Mouse (Mus musculus): Measurements from ENCODE around the gene Slc25a38. TPM values are rescaled to one million over a fixed set of nuclear protein-coding genes. Genes with fewer than 3 reads are reported as not detected.

Gene Slc25a38
- polyA plus RNA-seq (2015; fragmentation: Nextera tagmentation; extraction: Ambion mirVana): 25.2 and 30.2 TPM in 2 replicates

DNA sequence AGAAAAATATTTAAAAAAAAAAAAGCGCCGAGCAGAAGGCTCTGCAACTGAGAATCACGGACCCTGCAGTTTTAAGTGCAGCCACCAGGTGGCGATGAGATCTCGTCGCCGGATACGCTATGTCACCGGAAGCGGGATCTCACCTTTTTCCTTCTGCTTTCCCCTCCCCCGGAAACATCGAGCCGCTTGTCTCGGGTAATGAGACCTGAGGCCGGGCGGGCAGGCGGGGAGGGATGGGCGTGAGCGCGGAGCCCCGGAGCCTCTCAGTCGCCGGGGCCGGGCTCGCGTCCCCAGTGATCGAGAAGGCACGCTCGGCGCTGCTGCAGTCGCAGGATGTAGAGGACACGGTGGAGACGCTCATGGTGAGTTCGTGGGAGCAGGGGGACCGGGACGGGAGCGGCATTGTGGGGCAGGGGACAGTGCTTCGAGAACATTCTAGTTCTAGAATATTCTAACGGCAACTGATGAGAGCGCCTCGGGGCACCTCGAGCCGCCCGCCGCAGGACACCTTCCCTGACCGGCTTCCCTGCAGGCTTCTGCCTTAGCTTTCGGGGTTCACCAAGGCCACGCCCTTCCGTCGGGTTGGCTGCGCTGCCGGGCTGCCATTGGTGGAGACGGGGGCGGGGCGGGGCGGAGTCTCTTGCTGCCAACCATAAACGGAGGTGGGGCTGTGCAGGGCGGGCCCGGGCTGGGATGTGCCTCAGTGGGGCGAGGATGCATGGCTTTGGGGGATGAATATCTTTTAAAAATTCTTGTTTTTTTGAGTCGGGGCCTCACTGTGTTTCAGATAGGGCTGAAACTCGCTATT is at the start of gene Slc25a38:
Slc25a38 (plus strand) TSS at position 164 of the 808 bp plus-strand sequence.
- Histone ChIP-seq H3K4me3 (replicated peaks) (peak within 1 kb of the TSS; percentile 83), H3K4me1 (replicated peaks) (peaks cover 5% of the 10 kb centered on the region), H3K4me2 (replicated peaks) (peak within 1 kb of the TSS; percentile 73), H3K27ac (peak within 1 kb of the TSS; percentile 97), H3K9me3 (no peaks in the 10 kb centered on the region), H3K27me3 (replicated peaks) (no peaks in the 10 kb centered on the region), H3K9ac (peak within 1 kb of the TSS; percentile 76), H3K36me3 (no peaks in the 10 kb centered on the region)
- WGBS: under 1% methylated on average over 62 of the region's 62 CpGs
- peak; percentile 97 for ATAC-seq

DNA sequence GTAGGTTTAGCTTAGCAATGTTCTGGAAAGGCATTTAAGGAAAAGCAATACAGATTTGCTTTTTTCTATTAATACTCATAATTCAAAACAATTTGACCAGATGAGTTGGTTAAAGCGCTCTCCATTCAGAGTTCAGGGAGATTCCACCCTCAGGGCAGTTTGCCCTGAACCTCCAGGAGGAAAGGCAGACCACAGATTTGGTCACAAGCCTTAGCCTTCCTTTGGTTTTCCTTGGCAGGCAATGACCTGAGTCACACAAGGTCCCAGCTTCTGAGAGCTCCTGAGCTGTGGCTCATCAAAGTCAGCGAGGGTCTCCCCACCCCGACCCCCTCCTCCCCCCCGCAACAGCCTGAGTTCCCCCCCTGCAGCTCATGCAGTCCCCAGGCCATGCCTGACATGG is 45.9 kb upstream of the Slc25a38 start:
- H3K9ac ChIP-seq: no peak overlapping the region
- H3K4me1 ChIP-seq (replicated peaks): no peaks in the 10 kb centered on the region
- no peak overlapping the region for H3K4me3 ChIP-seq (replicated peaks)
- no peaks in the 10 kb centered on the region for H3K27me3 ChIP-seq (replicated peaks)
- WGBS: 75% methylated on average over 4 of the region's 4 CpGs
- H3K9me3 ChIP-seq: no peaks in the 10 kb centered on the region
- no peak overlapping the region for H3K4me2 ChIP-seq (replicated peaks)
- ATAC-seq: no peak
- H3K27ac ChIP-seq: no peak overlapping the region
- no peaks in the 10 kb centered on the region for H3K36me3 ChIP-seq

DNA sequence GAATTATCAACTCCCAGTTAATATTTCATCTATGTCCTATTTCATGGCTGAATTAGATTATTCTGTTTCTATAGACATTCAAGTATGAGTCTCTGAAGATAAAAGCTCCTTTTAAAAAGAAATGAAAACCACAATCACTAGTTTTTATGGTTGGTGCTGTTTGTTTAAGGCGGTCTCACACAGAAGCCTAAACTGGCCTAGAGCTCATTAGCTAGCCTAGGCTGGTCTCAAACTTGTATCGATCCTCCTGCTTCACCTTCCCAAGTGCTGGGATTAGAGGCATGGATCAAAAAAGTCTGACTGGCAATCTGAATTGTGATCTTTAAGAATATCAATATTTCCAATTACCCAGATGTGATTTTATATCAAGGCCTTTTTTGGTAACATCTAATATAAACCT is 42.6 kb upstream of the Slc25a38 start:
- no peak overlapping the region for H3K9ac ChIP-seq
- H3K4me3 ChIP-seq (replicated peaks): no peak overlapping the region
- 57% methylated on average over 2 of the region's 2 CpGs for WGBS
- no peaks in the 10 kb centered on the region; the same call in 1 of the 2 replicates for H3K4me1 ChIP-seq (replicated peaks)
- H3K9me3 ChIP-seq: no peaks in the 10 kb centered on the region
- H3K4me2 ChIP-seq (replicated peaks): no peak overlapping the region
- peak; percentile 71 for ATAC-seq
- no peak overlapping the region for H3K27ac ChIP-seq
- H3K27me3 ChIP-seq (replicated peaks): no peaks in the 10 kb centered on the region
- H3K36me3 ChIP-seq: no peaks in the 10 kb centered on the region

DNA sequence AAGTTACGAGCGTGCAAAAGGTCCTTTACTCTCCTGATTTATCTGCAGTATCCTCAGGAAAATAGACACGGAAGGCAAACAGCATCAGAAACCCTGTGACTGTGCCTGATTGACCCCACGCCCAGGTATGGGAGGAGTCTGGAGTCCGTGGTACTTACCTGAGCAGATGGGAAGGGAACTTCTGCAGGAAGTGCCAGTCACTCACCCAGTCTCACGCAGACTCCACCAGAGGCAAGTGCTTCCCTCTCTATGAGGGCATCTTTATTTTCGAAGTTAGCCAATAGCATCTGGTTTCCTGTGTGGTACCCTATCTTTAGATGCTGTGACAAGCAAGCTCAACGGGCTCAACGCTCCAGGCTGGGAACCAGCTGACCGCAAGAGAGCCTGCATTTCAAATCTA is 42.1 kb upstream of the Slc25a38 start:
- WGBS: 44% methylated on average over 10 of the region's 10 CpGs
- no peak overlapping the region for H3K27ac ChIP-seq
- peak; percentile 69 for ATAC-seq
- no peaks in the 10 kb centered on the region for H3K36me3 ChIP-seq
- H3K27me3 ChIP-seq (replicated peaks): no peaks in the 10 kb centered on the region
- H3K9ac ChIP-seq: no peak overlapping the region
- H3K4me1 ChIP-seq (replicated peaks): peaks cover 2% of the 10 kb centered on the region; the same call in 1 of the 2 replicates
- 0 out of 2 replicates have a peak overlapping the region, but pooled peaks have one; percentile 9 for H3K4me2 ChIP-seq (replicated peaks)
- no peak overlapping the region for H3K4me3 ChIP-seq (replicated peaks)
- H3K9me3 ChIP-seq: no peaks in the 10 kb centered on the region

DNA sequence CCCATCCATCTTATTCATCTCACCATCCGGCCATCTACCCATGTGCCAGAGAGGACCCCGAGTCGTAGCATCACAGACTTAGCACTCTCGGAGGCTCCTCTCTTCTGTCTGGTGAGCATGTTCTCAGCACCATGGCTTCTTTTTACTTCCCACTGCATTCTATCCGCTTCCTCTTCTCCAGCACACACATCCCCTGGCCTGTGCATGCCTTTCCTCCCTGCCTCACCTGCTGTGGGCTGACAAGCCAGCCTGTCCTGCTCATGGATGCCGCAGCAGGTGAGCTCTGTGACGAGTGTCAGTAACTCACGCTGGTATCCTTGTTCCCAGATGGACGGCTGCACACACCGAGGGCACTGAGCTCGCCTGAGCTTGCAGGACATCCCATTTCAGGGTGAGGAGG is 40.4 kb upstream of the Slc25a38 start, which contains the start of gene Cx3cr1:
Cx3cr1 (minus strand) TSS at position 101 of the 400 bp plus-strand sequence.
- no peak within 1 kb of the TSS for H3K9ac ChIP-seq
- H3K4me2 ChIP-seq (replicated peaks): 0 out of 2 replicates have a peak within 1 kb of the TSS, but pooled peaks have one; percentile 9
- H3K36me3 ChIP-seq: no peaks in the 10 kb centered on the region
- peaks cover 3% of the 10 kb centered on the region; the same call in 1 of the 2 replicates for H3K4me1 ChIP-seq (replicated peaks)
- H3K9me3 ChIP-seq: no peaks in the 10 kb centered on the region
- WGBS: 81% methylated on average over 11 of the region's 11 CpGs
- H3K27ac ChIP-seq: no peak within 1 kb of the TSS
- no peak for ATAC-seq
- H3K4me3 ChIP-seq (replicated peaks): no peak within 1 kb of the TSS
- no peaks in the 10 kb centered on the region for H3K27me3 ChIP-seq (replicated peaks)

DNA sequence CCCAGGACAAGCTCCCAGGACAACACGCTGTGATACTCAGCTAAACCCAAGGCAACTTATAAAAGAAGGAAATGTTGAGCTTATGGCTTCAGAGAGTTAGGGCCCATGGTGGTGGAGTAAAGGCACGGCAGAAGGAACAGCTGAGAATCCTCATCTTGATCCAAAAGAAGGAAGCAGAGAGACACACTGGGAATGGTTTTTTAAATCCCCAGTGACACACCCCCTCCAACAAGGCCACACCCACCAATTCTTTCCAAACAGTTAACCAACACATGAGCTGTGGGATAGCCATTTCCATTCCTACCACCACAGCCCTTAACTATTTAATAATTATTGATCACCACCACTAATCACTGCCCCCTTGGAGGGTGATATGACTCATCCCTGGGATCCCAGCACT is 38.9 kb upstream of the Slc25a38 start:
- Histone ChIP-seq H3K36me3 (no peaks in the 10 kb centered on the region), H3K4me2 (replicated peaks) (no peak overlapping the region), H3K9me3 (no peaks in the 10 kb centered on the region), H3K9ac (no peak overlapping the region), H3K27ac (no peak overlapping the region), H3K27me3 (replicated peaks) (no peaks in the 10 kb centered on the region), H3K4me1 (replicated peaks) (peaks cover 3% of the 10 kb centered on the region; the same call in 1 of the 2 replicates), H3K4me3 (replicated peaks) (no peak overlapping the region)
- WGBS: 66% methylated on average over 2 of the region's 2 CpGs
- ATAC-seq: no peak

DNA sequence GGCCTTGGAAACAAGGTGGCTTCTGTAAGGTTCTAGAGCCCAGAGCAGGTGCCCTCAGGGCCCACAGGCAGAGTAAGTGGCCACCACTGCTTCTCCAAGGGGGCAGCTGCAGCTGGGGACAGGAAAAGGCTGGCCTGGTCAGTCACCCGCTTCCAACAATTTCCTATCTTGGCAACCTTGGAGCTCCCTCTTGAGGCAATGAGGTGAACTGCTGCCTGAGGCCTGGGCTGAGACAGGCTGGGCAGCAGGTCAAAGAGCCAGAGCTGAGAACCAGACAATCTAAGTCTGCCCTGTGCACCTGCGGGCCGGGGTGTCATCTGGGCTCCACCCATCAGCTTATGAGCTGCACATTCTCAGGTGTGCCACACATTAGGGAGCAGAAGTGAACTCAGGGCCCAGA is 37.0 kb upstream of the Slc25a38 start:
- Histone ChIP-seq H3K9ac (no peak overlapping the region), H3K9me3 (no peaks in the 10 kb centered on the region), H3K27ac (no peak overlapping the region), H3K4me1 (replicated peaks) (peaks cover 3% of the 10 kb centered on the region; the same call in 1 of the 2 replicates), H3K36me3 (no peaks in the 10 kb centered on the region), H3K4me2 (replicated peaks) (no peak overlapping the region), H3K4me3 (replicated peaks) (no peak overlapping the region), H3K27me3 (replicated peaks) (no peaks in the 10 kb centered on the region)
- peak; percentile 78 for ATAC-seq
- WGBS: 12% methylated on average over 3 of the region's 3 CpGs

DNA sequence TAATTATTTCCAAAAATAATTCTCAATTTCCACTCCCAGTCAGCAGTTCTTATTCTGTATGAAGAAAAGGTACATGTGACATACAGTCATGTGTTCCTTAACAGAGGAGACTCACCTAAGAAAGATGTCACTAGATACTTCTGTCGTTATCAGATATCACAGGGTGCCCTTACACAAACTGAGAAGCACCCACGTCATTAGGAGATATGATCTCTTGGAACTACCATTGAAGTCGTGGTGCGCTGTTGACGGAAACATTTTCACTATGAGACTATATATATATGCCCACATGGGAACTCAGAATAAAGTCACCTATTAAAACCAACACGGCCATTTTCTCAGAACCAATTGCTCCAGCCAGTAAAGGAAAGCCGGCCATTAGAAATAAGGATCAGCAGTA is 35.7 kb upstream of the Slc25a38 start:
- no peak overlapping the region for H3K27ac ChIP-seq
- H3K36me3 ChIP-seq: no peaks in the 10 kb centered on the region
- no peaks in the 10 kb centered on the region for H3K27me3 ChIP-seq (replicated peaks)
- H3K9ac ChIP-seq: no peak overlapping the region
- ATAC-seq: no peak
- WGBS: 86% methylated on average over 7 of the region's 7 CpGs
- H3K4me2 ChIP-seq (replicated peaks): no peak overlapping the region
- no peaks in the 10 kb centered on the region for H3K9me3 ChIP-seq
- peaks cover 3% of the 10 kb centered on the region; the same call in 1 of the 2 replicates for H3K4me1 ChIP-seq (replicated peaks)
- H3K4me3 ChIP-seq (replicated peaks): no peak overlapping the region

DNA sequence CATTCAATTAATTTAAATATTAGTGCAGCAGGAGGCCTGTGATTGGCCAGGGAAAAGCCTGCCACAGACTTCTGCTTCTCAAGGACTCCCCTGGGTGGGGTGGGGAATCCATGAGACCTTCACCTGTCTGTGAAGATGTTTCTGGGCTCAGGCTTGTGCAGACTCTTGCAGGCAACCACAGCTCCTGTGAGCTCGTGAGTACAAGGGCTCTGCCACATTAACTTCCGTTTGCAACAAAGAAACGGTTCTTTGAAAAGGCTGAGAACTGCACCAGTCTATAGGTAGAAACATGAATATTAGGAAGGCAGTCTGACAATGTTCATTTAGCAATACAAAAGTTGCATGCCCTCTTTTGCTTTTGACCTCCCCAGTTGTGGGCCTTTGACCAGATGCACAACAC is 31.9 kb upstream of the Slc25a38 start:
- Histone ChIP-seq H3K27ac (no peak overlapping the region), H3K4me1 (replicated peaks) (no peaks in the 10 kb centered on the region), H3K9me3 (no peaks in the 10 kb centered on the region), H3K9ac (no peak overlapping the region), H3K4me2 (replicated peaks) (no peak overlapping the region), H3K4me3 (replicated peaks) (no peak overlapping the region), H3K27me3 (replicated peaks) (no peaks in the 10 kb centered on the region), H3K36me3 (no peaks in the 10 kb centered on the region)
- ATAC-seq: no peak
- WGBS: 86% methylated on average over 3 of the region's 3 CpGs

DNA sequence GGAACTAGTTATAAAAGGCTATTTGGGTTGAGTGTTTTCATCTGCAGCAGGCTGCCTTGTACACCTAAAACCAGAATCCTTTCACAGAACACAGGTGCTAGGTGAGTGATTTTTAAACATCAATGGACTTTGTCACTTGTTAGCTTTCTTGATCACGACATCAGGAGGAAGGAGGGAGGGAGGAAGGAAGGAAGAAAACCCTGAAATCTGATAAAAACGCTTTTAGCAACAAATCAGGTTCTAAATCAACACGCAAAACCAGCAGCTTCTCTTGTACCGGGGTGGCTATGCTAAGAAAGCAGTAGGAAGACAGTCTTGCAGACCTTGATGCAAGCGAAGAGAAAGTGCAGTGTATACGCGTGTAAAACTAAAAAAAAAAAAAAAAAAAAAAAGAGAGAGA is 30.3 kb upstream of the Slc25a38 start:
- H3K27me3 ChIP-seq (replicated peaks): no peaks in the 10 kb centered on the region
- no peak overlapping the region for H3K4me3 ChIP-seq (replicated peaks)
- no peak overlapping the region for H3K27ac ChIP-seq
- H3K4me2 ChIP-seq (replicated peaks): no peak overlapping the region
- no peak overlapping the region for H3K9ac ChIP-seq
- no peaks in the 10 kb centered on the region for H3K36me3 ChIP-seq
- H3K4me1 ChIP-seq (replicated peaks): no peaks in the 10 kb centered on the region
- no peaks in the 10 kb centered on the region for H3K9me3 ChIP-seq
- WGBS: 62% methylated on average over 7 of the region's 7 CpGs
- no peak for ATAC-seq

DNA sequence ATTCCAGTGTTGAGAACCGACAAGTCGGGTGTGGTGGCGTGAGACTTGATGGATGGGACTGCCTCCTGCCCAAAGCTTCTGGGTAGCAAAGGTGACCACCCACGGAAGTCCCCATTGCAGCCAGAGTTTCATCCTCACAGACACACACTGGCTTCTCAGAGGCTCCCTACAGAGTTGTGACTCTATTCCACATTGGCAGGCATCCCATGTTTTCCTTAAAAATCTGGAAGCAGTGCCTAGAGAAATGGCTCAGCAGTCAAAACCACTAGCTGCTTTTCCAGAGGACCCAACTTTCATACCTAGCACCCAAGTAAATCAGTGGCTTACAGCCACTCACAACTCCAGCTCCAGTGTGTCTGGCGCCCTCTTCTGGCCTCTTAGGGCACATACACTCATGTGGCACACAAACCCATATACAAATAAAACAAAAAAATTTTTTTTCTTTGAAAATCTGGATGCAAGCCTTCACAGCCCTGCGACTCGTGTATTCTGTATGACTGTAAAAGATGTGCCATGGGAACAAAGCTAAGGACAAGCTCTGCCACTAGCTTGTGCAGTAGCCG is 29.5 kb upstream of the Slc25a38 start:
- no peak overlapping the region for H3K4me2 ChIP-seq (replicated peaks)
- no peaks in the 10 kb centered on the region for H3K9me3 ChIP-seq
- WGBS: 80% methylated on average over 8 of the region's 8 CpGs
- no peak for ATAC-seq
- H3K9ac ChIP-seq: no peak overlapping the region
- H3K27ac ChIP-seq: no peak overlapping the region
- no peak overlapping the region for H3K4me3 ChIP-seq (replicated peaks)
- no peaks in the 10 kb centered on the region for H3K27me3 ChIP-seq (replicated peaks)
- H3K4me1 ChIP-seq (replicated peaks): no peaks in the 10 kb centered on the region
- H3K36me3 ChIP-seq: no peaks in the 10 kb centered on the region

DNA sequence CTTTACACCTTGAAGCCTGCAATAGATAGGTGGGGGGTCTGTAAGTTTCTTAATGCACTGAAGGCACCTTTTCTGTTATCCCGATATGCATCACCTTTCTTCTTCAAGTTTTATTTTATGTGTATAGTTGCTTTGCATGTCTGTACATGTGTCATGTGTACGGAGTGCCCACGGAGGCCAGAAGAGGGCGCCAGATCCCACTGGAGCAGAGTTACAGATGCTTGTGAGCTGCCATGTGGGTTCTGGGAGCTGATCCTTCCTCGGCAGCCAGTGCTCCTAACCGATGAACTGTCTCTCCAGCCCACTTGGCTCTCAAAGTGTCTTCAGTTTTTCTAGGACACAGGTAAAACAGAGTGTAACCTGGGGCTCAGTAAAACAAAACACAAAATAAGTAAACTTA is 28.9 kb upstream of the Slc25a38 start:
- no peaks in the 10 kb centered on the region for H3K36me3 ChIP-seq
- H3K27ac ChIP-seq: no peak overlapping the region
- H3K9ac ChIP-seq: no peak overlapping the region
- no peak overlapping the region for H3K4me3 ChIP-seq (replicated peaks)
- H3K27me3 ChIP-seq (replicated peaks): no peaks in the 10 kb centered on the region
- H3K4me1 ChIP-seq (replicated peaks): no peaks in the 10 kb centered on the region
- no peak for ATAC-seq
- no peak overlapping the region for H3K4me2 ChIP-seq (replicated peaks)
- 75% methylated on average over 6 of the region's 6 CpGs for WGBS
- no peaks in the 10 kb centered on the region for H3K9me3 ChIP-seq
